Mouse (Mus musculus): ENCODE measurements at regions not wholly inside any gene's neighbourhood (a gene's known extent, or its start where the extent isn't known, plus 50 kb on each side); places are given as distances from the start of the nearest gene placed in this dataset.

GRCm38 (mm10) chr1:158180095-158180494 is 176.0 kb downstream of the Brinp2 start:
- DNase-seq, result no peak

GRCm38 (mm10) chr1:158181296-158181695 is 174.8 kb downstream of the Brinp2 start:
- no peak for DNase-seq

DNA sequence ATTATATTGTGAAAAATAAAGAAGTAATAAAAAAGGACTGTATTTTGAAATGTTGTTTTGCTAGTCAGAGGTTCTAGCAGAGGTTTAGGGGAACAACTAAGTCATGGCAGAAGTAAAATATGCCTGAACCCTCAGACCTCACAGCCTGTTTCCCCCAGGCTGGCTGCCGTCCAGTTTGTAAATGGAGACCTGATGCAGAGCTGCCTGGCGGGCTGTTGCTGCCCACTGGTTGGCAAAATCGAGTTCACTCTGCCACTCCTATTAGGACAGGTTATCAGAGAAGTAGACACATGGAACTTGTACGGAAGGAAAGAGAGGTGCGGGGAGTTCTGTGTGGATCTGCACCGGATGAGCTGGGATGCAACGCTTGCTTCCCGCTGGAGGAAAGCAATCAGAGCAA is 168.5 kb downstream of the Brinp2 start:
- DNase-seq, result no peak

DNA sequence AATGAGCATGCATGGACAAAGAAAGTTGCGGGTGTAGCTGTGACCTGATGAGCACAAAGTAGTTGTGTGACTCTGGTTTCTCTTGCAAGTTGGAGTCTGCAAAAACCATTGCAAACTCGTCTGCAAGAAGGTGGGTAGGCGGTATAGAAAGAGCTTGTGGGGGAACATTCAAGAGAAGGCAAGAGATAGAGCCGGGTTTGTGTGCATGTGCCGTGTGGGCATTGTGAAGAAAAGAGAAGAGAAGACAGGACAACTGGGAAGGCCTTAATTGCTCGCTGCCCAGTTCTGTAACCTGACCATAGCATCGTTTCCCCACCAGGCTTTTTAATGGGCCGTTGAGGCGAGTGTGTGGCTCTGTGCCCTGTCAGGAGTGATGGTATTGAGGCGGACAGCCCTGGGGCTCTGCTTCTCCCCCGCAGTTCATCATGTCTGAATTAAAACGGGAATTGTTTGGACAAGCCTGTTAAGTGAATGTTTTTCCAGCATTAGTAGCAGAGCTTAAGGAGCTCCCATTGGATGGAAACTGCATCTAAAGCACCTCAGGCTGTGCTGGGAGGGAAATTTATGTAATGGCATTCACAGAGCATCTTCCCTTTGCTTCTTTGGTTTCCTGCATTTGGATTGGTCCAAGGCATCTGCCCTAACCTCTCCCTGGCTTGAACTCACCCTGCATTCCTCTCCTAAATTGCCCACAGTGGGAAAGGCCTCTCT is 163.1 kb downstream of the Brinp2 start:
- DNase-seq, result no peak

DNA sequence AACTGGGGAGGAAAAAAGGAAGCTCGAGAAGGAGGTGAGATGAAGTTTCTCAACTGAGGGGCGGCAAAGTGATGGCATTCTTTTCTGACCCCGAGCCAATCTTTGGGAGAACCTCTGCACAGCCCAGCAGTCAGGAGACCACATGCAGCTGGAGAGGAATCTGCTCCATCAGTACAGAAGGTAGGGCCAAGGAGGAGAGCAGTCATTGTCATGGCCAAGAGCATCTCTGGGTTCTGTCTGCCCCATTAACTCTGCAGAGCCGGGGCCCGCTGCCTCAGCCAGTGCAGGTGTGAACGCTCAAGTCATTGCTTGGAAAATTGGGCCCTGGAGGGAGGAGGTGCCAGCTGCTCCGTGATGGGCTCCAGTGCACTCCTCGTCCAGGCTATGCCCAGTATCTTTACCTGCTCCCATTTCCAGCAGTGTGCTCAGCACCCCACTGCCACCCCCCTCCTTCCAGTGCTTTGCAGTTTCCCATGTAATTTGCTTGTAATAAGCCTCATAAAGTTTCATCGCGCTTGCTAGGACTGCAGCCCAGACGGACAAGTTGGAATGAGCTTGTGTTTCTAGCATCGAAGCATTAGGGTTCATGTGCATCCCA is 162.1 kb downstream of the Brinp2 start:
- no peak for DNase-seq

Measured in lung, postnatal 4 days (tissue).